Mouse (Mus musculus) heart, postnatal 0 days (tissue): Measurements from ENCODE around the gene Chpt1.

Experiments
- CTCF ChIP-seq: IDR thresholded peaks from 2 replicates; pipeline ENCODE4 v1.5.1; 2016; ENCODE audit warnings: antibody characterized with exemption, control low read depth, low read depth
- EP300 ChIP-seq: IDR thresholded peaks from 2 replicates; pipeline ENCODE4 v1.6.1; 2016; ENCODE audit warnings: antibody characterized with exemption, low read depth

DNA sequence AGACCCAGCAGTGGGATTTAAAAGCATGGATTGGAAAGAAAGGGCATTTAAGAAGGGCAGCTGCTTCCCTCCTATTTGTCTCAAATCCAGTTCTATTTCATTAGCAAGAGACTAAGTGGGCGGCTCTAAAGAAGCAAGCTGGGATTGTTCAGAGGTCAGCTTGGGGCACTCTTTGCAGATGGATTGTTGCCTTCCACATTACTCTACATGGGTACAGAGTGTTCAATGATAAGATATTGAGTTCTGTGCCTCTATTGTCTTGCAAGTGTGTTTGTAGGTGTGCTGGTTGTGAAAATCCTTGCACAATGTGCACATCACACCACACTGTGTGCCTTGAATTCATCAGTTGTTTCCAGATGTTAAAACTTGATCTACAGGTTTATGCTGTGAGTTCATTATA is 19.3 kb upstream of the Chpt1 start:
- no peak for TF ChIP-seq CTCF
- TF ChIP-seq EP300 = no peak
